Mouse (Mus musculus) layer of hippocampus, postnatal 25 days (tissue): ENCODE measurements around the gene Adarb1. TPM values are rescaled to one million over a fixed set of nuclear protein-coding genes. Genes with fewer than 3 reads are reported as not detected.
A peak's percentile ranks its signal among the peaks of the same experiment; 100 is the strongest.
"Not testable (repeated sequence)": the region's sequence is repeated elsewhere in the genome, so short reads cannot be mapped to it uniquely, and the experiment has no call there.

Experiments
- DNase-seq, 2 experiments: peaks; one replicate each; pipeline ENCODE4 v3.0.0; 2022; ENCODE audit warnings: mixed read lengths in 2 of 2, low spot score in 1 of 2; ENCODE audit errors: extremely low spot score in 1 of 2
- total RNA-seq, 2 experiments: library from RNA; stranded (reverse); gene quantifications; 2 replicates each; pipeline ENCODE4 v1.2.3; 2021

The Adarb1 gene
- total RNA-seq, 2 experiments from 2014 or later = 103 to 104 TPM

GRCm38 (mm10) chr10:77282822-77283221 lies 135.2 kb downstream of the Adarb1 start:
- peak; percentile 60 to 86 for DNase-seq

GRCm38 (mm10) chr10:77282085-77282484 lies 136.0 kb downstream of the Adarb1 start:
- DNase-seq = not testable (repeated sequence)

GRCm38 (mm10) chr10:77273798-77274197 lies 144.3 kb downstream of the Adarb1 start:
- DNase-seq = no peak

- DNase-seq = no peak
Measured at GRCm38 (mm10) chr10:77272980-77273730, 144.9 kb downstream of the Adarb1 start.

- no peak for DNase-seq
Measured at GRCm38 (mm10) chr10:77269129-77269528, 148.9 kb downstream of the Adarb1 start.

- no peak for DNase-seq
Measured at GRCm38 (mm10) chr10:77267027-77267426, 151.0 kb downstream of the Adarb1 start.

- no peak for DNase-seq
Measured at GRCm38 (mm10) chr10:77266281-77266680, 151.8 kb downstream of the Adarb1 start.

GRCm38 (mm10) chr10:77260166-77260875 lies 157.7 kb downstream of the Adarb1 start:
- DNase-seq = no peak

GRCm38 (mm10) chr10:77258704-77259621 lies 159.1 kb downstream of the Adarb1 start, which contains the start of gene Pofut2:
Gene Pofut2, plus strand, starts transcription at chr10:77259218.
- DNase-seq = peak; percentile 80

GRCm38 (mm10) chr10:77258041-77258590 lies 160.0 kb downstream of the Adarb1 start:
- no peak for DNase-seq

- no peak for DNase-seq
Measured at GRCm38 (mm10) chr10:77255676-77256075, 162.4 kb downstream of the Adarb1 start.

- no peak for DNase-seq
Measured at GRCm38 (mm10) chr10:77255231-77255630, 162.8 kb downstream of the Adarb1 start.

- peak; percentile 71 to 85 for DNase-seq
Measured at GRCm38 (mm10) chr10:77252790-77253189, 165.3 kb downstream of the Adarb1 start.

GRCm38 (mm10) chr10:77251784-77252539 lies 166.1 kb downstream of the Adarb1 start:
- peak in 1 of 2 experiments; percentile 11 for DNase-seq

- DNase-seq = no peak
Measured at GRCm38 (mm10) chr10:77251223-77251783, 166.8 kb downstream of the Adarb1 start.

GRCm38 (mm10) chr10:77247707-77248106 lies 170.4 kb downstream of the Adarb1 start:
- no peak for DNase-seq

- no peak for DNase-seq
Measured at GRCm38 (mm10) chr10:77247048-77247447, 171.0 kb downstream of the Adarb1 start.

GRCm38 (mm10) chr10:77244777-77245176 lies 173.3 kb downstream of the Adarb1 start:
- DNase-seq = no peak

- DNase-seq = no peak
Measured at GRCm38 (mm10) chr10:77243572-77244161, 174.4 kb downstream of the Adarb1 start.
